Mouse (Mus musculus): ENCODE measurements around the gene Bloc1s4.

DNA sequence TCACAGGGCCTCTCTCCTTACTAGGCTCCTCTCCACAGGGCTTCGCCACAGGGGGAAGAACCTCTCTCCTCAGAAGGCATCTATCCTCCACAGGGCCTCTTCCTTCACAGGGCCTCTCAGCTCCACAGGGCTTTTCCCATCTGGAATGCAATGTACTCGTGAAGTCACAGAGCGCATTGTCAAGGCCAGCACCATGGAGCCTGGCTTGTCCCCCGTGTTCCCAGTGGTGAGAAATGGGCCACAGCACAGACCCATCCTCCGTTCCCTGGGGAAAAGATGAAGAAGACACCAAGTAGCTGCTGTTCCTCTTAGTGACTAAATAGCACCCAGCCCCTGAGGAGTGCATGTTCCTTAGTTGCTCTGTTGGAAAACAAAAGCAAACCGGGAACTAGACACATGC is 43.8 kb downstream of the Bloc1s4 start:
- TF ChIP-seq POLR2A (IDR thresholded peaks at IDR 0.05; ENCODE audit: low read depth, low read length) (no peak), CTCF (IDR thresholded peaks at IDR 0.05; ENCODE audit: extremely low read depth, insufficient read length, insufficient replicate concordance, low read depth, low read length) (no peak)

Measured in small intestine, adult 2 months (tissue).